Mouse (Mus musculus): ENCODE results near the gene Cysrt1. TPM values are rescaled to one million over a fixed set of nuclear protein-coding genes. Genes with fewer than 3 reads are reported as not detected.

Gene Cysrt1
- polyA plus RNA-seq, 1 experiment = 0.25 TPM

- no peaks in the 10 kb centered on the region for H3K27me3 ChIP-seq (ENCODE audit: control insufficient read depth, insufficient read depth, insufficient read length)
- H3K4me3 ChIP-seq (ENCODE audit: insufficient read depth, poor library complexity, severe bottlenecking) = peak overlapping the region; percentile 11
- peaks cover 3% of the 10 kb centered on the region for H3K79me3 ChIP-seq (ENCODE audit: low read depth)
- peaks cover 30% of the 10 kb centered on the region for H3K79me2 ChIP-seq (ENCODE audit: control insufficient read depth, insufficient read depth)
- H3K36me3 ChIP-seq (ENCODE audit: control insufficient read depth, insufficient read depth) = peaks cover 39% of the 10 kb centered on the region
- no peak overlapping the region for H3ac ChIP-seq (ENCODE audit: control insufficient read depth, insufficient read length, low read depth)
- TF ChIP-seq USF1 (IDR thresholded peaks at IDR 0.05; ENCODE audit: low read depth) = no peak
- no peak for TF ChIP-seq MYOD1 (IDR thresholded peaks at IDR 0.05; ENCODE audit: control insufficient read depth, insufficient read length, low read depth)
- no peak for TF ChIP-seq MAX (IDR thresholded peaks at IDR 0.05)
- no peak for TF ChIP-seq FOSL1 (IDR thresholded peaks at IDR 0.05; ENCODE audit: insufficient read depth, low read length, poor library complexity, severe bottlenecking)
- no peak for TF ChIP-seq MYOG (IDR thresholded peaks at IDR 0.05; ENCODE audit: control insufficient read depth, extremely low read depth, insufficient read length)
- TF ChIP-seq CTCF (IDR thresholded peaks at IDR 0.05; ENCODE audit: control insufficient read depth, insufficient read depth, insufficient read length) = no peak
- TF ChIP-seq CEBPB (IDR thresholded peaks at IDR 0.05; ENCODE audit: low read depth) = no peak
Observed at GRCm38 (mm10) chr2:25197191-25197590, 45.1 kb downstream of the Cysrt1 start.

GRCm38 (mm10) chr2:25196172-25196954 lies 45.9 kb downstream of the Cysrt1 start, which contains the start of gene Tor4a:
Gene Tor4a (minus strand): TSS chr2:25196886.
- no peaks in the 10 kb centered on the region for H3K27me3 ChIP-seq (ENCODE audit: control insufficient read depth, insufficient read depth, insufficient read length)
- H3K79me2 ChIP-seq (ENCODE audit: control insufficient read depth, insufficient read depth) = peaks cover 30% of the 10 kb centered on the region
- H3ac ChIP-seq (ENCODE audit: control insufficient read depth, insufficient read length, low read depth) = peak within 1 kb of the TSS; percentile 41
- H3K79me3 ChIP-seq (ENCODE audit: low read depth) = peaks cover 3% of the 10 kb centered on the region
- H3K4me3 ChIP-seq (ENCODE audit: insufficient read depth, poor library complexity, severe bottlenecking) = peak within 1 kb of the TSS; percentile 25
- H3K36me3 ChIP-seq (ENCODE audit: control insufficient read depth, insufficient read depth) = peaks cover 31% of the 10 kb centered on the region
- no peak for TF ChIP-seq FOSL1 (IDR thresholded peaks at IDR 0.05; ENCODE audit: insufficient read depth, low read length, poor library complexity, severe bottlenecking)
- no peak for TF ChIP-seq USF1 (IDR thresholded peaks at IDR 0.05; ENCODE audit: low read depth)
- no peak for TF ChIP-seq MYOG (IDR thresholded peaks at IDR 0.05; ENCODE audit: control insufficient read depth, extremely low read depth, insufficient read length)
- TF ChIP-seq MYOD1 (IDR thresholded peaks at IDR 0.05; ENCODE audit: control insufficient read depth, insufficient read length, low read depth) = no peak
- TF ChIP-seq MAX (IDR thresholded peaks at IDR 0.05) = no peak
- no peak for TF ChIP-seq CEBPB (IDR thresholded peaks at IDR 0.05; ENCODE audit: low read depth)
- TF ChIP-seq CTCF (IDR thresholded peaks at IDR 0.05; ENCODE audit: control insufficient read depth, insufficient read depth, insufficient read length) = no peak

GRCm38 (mm10) chr2:25195211-25196156 lies 46.8 kb downstream of the Cysrt1 start:
- H3K4me3 ChIP-seq (ENCODE audit: insufficient read depth, poor library complexity, severe bottlenecking) = peak overlapping the region; percentile 25
- TF ChIP-seq MAX (IDR thresholded peaks at IDR 0.05) (no peak), CTCF (IDR thresholded peaks at IDR 0.05; ENCODE audit: control insufficient read depth, insufficient read depth, insufficient read length) (no peak), MYOD1 (IDR thresholded peaks at IDR 0.05; ENCODE audit: control insufficient read depth, insufficient read length, low read depth) (no peak), FOSL1 (IDR thresholded peaks at IDR 0.05; ENCODE audit: insufficient read depth, low read length, poor library complexity, severe bottlenecking) (no peak), CEBPB (IDR thresholded peaks at IDR 0.05; ENCODE audit: low read depth) (no peak), MYOG (IDR thresholded peaks at IDR 0.05; ENCODE audit: control insufficient read depth, extremely low read depth, insufficient read length) (no peak)

GRCm38 (mm10) chr2:25194486-25195171 lies 47.6 kb downstream of the Cysrt1 start:
- Histone ChIP-seq H3K79me3 (ENCODE audit: low read depth) (peaks cover 3% of the 10 kb centered on the region), H3K4me3 (ENCODE audit: insufficient read depth, poor library complexity, severe bottlenecking) (no peak overlapping the region), H3K36me3 (ENCODE audit: control insufficient read depth, insufficient read depth) (peaks cover 14% of the 10 kb centered on the region), H3K79me2 (ENCODE audit: control insufficient read depth, insufficient read depth) (peaks cover 30% of the 10 kb centered on the region), H3ac (ENCODE audit: control insufficient read depth, insufficient read length, low read depth) (peak overlapping the region; percentile 14), H3K27me3 (ENCODE audit: control insufficient read depth, insufficient read depth, insufficient read length) (no peaks in the 10 kb centered on the region)
- TF ChIP-seq CTCF (IDR thresholded peaks at IDR 0.05; ENCODE audit: control insufficient read depth, insufficient read depth, insufficient read length) (no peak), USF1 (IDR thresholded peaks at IDR 0.05; ENCODE audit: low read depth) (no peak), MYOD1 (IDR thresholded peaks at IDR 0.05; ENCODE audit: control insufficient read depth, insufficient read length, low read depth) (no peak), MYOG (IDR thresholded peaks at IDR 0.05; ENCODE audit: control insufficient read depth, extremely low read depth, insufficient read length) (no peak), FOSL1 (IDR thresholded peaks at IDR 0.05; ENCODE audit: insufficient read depth, low read length, poor library complexity, severe bottlenecking) (no peak), MAX (IDR thresholded peaks at IDR 0.05) (no peak), CEBPB (IDR thresholded peaks at IDR 0.05; ENCODE audit: low read depth) (no peak)

More at GRCm38 (mm10) chr2:25195211-25196156, 46.8 kb downstream of the Cysrt1 start:
- H3K79me3 ChIP-seq (ENCODE audit: low read depth) = peaks cover 3% of the 10 kb centered on the region
- peaks cover 30% of the 10 kb centered on the region for H3K79me2 ChIP-seq (ENCODE audit: control insufficient read depth, insufficient read depth)
- peak overlapping the region; percentile 41 for H3ac ChIP-seq (ENCODE audit: control insufficient read depth, insufficient read length, low read depth)
- no peaks in the 10 kb centered on the region for H3K27me3 ChIP-seq (ENCODE audit: control insufficient read depth, insufficient read depth, insufficient read length)
- H3K36me3 ChIP-seq (ENCODE audit: control insufficient read depth, insufficient read depth) = peaks cover 22% of the 10 kb centered on the region

- Histone ChIP-seq H3K79me3 (ENCODE audit: low read depth) (peaks cover 3% of the 10 kb centered on the region), H3K4me3 (ENCODE audit: insufficient read depth, poor library complexity, severe bottlenecking) (no peak overlapping the region), H3K36me3 (ENCODE audit: control insufficient read depth, insufficient read depth) (peaks cover 12% of the 10 kb centered on the region), H3K79me2 (ENCODE audit: control insufficient read depth, insufficient read depth) (peaks cover 30% of the 10 kb centered on the region), H3K27me3 (ENCODE audit: control insufficient read depth, insufficient read depth, insufficient read length) (no peaks in the 10 kb centered on the region), H3ac (ENCODE audit: control insufficient read depth, insufficient read length, low read depth) (no peak overlapping the region)
- TF ChIP-seq MYOD1 (IDR thresholded peaks at IDR 0.05; ENCODE audit: control insufficient read depth, insufficient read length, low read depth) (no peak), MAX (IDR thresholded peaks at IDR 0.05) (no peak), CTCF (IDR thresholded peaks at IDR 0.05; ENCODE audit: control insufficient read depth, insufficient read depth, insufficient read length) (no peak), USF1 (IDR thresholded peaks at IDR 0.05; ENCODE audit: low read depth) (no peak), MYOG (IDR thresholded peaks at IDR 0.05; ENCODE audit: control insufficient read depth, extremely low read depth, insufficient read length) (no peak), FOSL1 (IDR thresholded peaks at IDR 0.05; ENCODE audit: insufficient read depth, low read length, poor library complexity, severe bottlenecking) (no peak), CEBPB (IDR thresholded peaks at IDR 0.05; ENCODE audit: low read depth) (no peak)
Observed at GRCm38 (mm10) chr2:25194006-25194405, 48.2 kb downstream of the Cysrt1 start.
